ENCODE assay signal across 9 mouse cellular contexts in the genomic region with DNA sequence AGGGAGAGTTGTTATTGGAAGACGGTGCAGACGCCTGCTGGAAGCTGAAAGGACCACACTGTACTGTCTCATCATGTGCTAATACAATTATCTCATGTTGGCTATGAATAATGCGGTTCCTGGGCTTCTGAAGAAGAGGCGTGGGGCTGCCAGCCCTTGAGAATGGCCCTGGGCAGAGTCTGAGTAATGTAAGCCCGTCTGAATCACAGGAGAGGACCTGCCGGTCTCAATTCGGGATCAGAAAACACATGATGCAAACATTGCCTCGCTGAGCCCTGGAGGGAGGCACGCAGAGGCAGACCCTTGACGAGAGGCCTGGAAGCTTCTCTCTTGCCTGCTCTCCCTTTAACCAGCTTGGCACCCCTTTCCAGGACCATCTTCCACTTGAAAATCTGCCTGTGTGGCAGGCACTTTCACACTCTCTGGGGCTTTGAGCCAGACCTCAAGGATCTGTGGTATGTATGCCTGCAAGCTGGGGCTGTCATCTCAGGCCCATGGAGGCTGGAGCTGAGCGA. TPM values are rescaled to one million over a fixed set of nuclear protein-coding genes. Genes with fewer than 3 reads are reported as not detected.
DNase-seq lines count a peak whose midpoint lies in the region; ATAC-seq and TF ChIP-seq lines count a peak whose summit lies in the region.
"Had no signal": no experiment of that assay in that cellular context is flagged by ENCODE, and none has a peak within 500 bp of the region (broad histone marks: within the 10 kb centered on the region; RNA-seq: fewer than 3 reads in every experiment).

No protein-coding gene starts in this region.

- no peaks in the 10 kb centered on the region for H3K9me3 ChIP-seq in limb, embryonic 13.5 days
- H3K9me3 ChIP-seq in limb, embryonic 10.5 days (replicated peaks) = no peaks in the 10 kb centered on the region

- H3K4me3 ChIP-seq in limb, embryonic 13.5 days = no peak overlapping the region
- no peak overlapping the region for H3K4me3 ChIP-seq in limb, embryonic 10.5 days
- H3K4me3 ChIP-seq in myocyte = peak overlapping the region; percentile 0
- H3K4me3 ChIP-seq: erythroblast, embryonic 14.5 days had no signal

- H3K4me2 ChIP-seq in limb, embryonic 13.5 days (replicated peaks) = no peak overlapping the region
- H3K4me2 ChIP-seq in myocyte (ENCODE audit: low read depth) = peak overlapping the region; percentile 77

- no peak overlapping the region for H3K9ac ChIP-seq in limb, embryonic 13.5 days

- H3K4me1 ChIP-seq in limb, embryonic 13.5 days = peaks cover 21% of the 10 kb centered on the region
- peaks cover 9% of the 10 kb centered on the region for H3K4me1 ChIP-seq in limb, embryonic 10.5 days

- TF ChIP-seq POLR2A in myocyte (IDR thresholded peaks at IDR 0.05; ENCODE audit: insufficient read length, low read depth) = peak; percentile 46

- H3K36me3 ChIP-seq in limb, embryonic 13.5 days = no peaks in the 10 kb centered on the region
- H3K36me3 ChIP-seq in limb, embryonic 10.5 days = no peaks in the 10 kb centered on the region
- H3K36me3 ChIP-seq in myocyte (ENCODE audit: control insufficient read depth, insufficient read depth) = no peaks in the 10 kb centered on the region

- no peak for ATAC-seq in limb, embryonic 13.5 days (ENCODE audit: low FRiP score, low read depth)

- 72% methylated on average over 11 of the region's 11 CpGs for WGBS in limb, embryonic 13.5 days
- 85% methylated on average over 11 of the region's 11 CpGs for WGBS in limb, embryonic 10.5 days

- DNase-seq in limb, embryonic 10.5 days (ENCODE audit: low spot score) = no peak
- DNase-seq in adrenal gland, postnatal 25 days = peak; percentile 64
- DNase-seq in gastrocnemius, postnatal 25 days = peak; percentile 67
- no peak for DNase-seq in thymus, postnatal 10 days (ENCODE audit: low spot score in 2 of 2)
- DNase-seq in thymus, adult 18-20 months = no peak
- DNase-seq: kidney, postnatal 25 days had no signal

- H3K79me2 ChIP-seq in myocyte (ENCODE audit: control insufficient read depth, insufficient read depth) = no peaks in the 10 kb centered on the region

- peak overlapping the region; percentile 89 for H3K27ac ChIP-seq in limb, embryonic 13.5 days
- H3K27ac ChIP-seq in limb, embryonic 10.5 days = no peak overlapping the region; the same call in 1 of the 2 replicates

- H3ac ChIP-seq in myocyte (ENCODE audit: control insufficient read depth, insufficient read length) = no peak overlapping the region

- H3K27me3 ChIP-seq in limb, embryonic 13.5 days = no peaks in the 10 kb centered on the region
- H3K27me3 ChIP-seq in limb, embryonic 10.5 days (ENCODE audit: low read depth, poor library complexity, severe bottlenecking) = no peaks in the 10 kb centered on the region
- no peaks in the 10 kb centered on the region for H3K27me3 ChIP-seq in myocyte (ENCODE audit: control insufficient read depth, insufficient read depth, insufficient read length)

TF ChIP-seq in myocyte, 11 proteins besides CTCF, POLR2A, EP300 and RAD21:
- TF ChIP-seq MYOG (IDR thresholded peaks at IDR 0.05; ENCODE audit: control insufficient read depth in 1 of 3, insufficient read depth in 1 of 3, insufficient read length in 2 of 3, low read depth in 2 of 3) (peak in 1 of 3 experiments; percentile 23), POLR2AphosphoS2 (IDR thresholded peaks at IDR 0.05; ENCODE audit: insufficient read length, low read depth) (no peak), MAX (IDR thresholded peaks at IDR 0.05; ENCODE audit: low read depth) (no peak), CEBPB (IDR thresholded peaks at IDR 0.05; ENCODE audit: insufficient read depth, poor library complexity, severe bottlenecking) (peak; percentile 57), TCF12 (IDR thresholded peaks at IDR 0.05; ENCODE audit: insufficient read depth, poor library complexity, severe bottlenecking) (no peak), REST (IDR thresholded peaks at IDR 0.05; ENCODE audit: insufficient read depth, insufficient read length) (no peak), SRF (IDR thresholded peaks at IDR 0.05; ENCODE audit: control insufficient read depth, insufficient read length, low read depth) (no peak)

RNA-seq across cellular contexts. Expression of a gene that starts 48.3 kb away (rescaled TPM):
- 2.0 and 2.2 TPM in 2 replicates for polyA plus RNA-seq in limb, embryonic 13.5 days (2015; fragmentation: Nextera tagmentation; extraction: Ambion mirVana)
- polyA plus RNA-seq in limb, embryonic 10.5 days (2016; fragmentation: Nextera tagmentation; extraction: Ambion mirVana) = 2.6 and 2.9 TPM in 2 replicates
- 8.9 and 9.3 TPM in 2 replicates for total RNA-seq in adrenal gland, postnatal 25 days (2021)
- total RNA-seq in gastrocnemius, postnatal 25 days (2021) = 1 to 10 TPM; 4.7 to 5.5 TPM
- 1.7 TPM for polyA plus RNA-seq in myocyte (2012; fragmentation: generic; extraction: Trizol)

Comparison
In these comparisons a context has a peak if more than half of its experiments do, and no peak if none do; other contexts are left out.
1. DNase-seq: peak in adrenal gland, postnatal 25 days (single experiment) and gastrocnemius, postnatal 25 days (single experiment); none in limb, embryonic 10.5 days (single experiment), thymus, postnatal 10 days (0 of 2) and thymus, adult 18-20 months (0 of 2).